Mouse (Mus musculus): ENCODE results near the gene Ndufs2.

DNA sequence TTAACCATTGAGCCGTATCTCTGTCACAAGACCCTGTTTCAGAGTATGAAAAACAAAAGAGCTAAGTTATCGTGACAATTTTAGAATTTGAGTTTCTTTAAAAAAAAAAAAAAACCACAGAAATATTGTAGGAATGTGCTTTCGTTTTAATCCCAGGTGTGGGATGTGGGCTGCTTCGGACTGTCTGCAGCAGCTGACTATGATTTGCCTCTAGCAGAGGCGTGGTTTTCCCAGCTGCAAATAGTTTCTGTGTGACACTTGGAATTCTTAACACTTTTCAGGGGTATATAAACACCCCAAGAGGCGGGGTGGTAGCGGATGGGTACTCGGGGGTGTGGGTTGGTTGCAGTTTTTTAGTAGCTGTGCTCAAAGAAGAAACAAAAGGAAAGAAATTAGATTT is 5.8 kb downstream of the Ndufs2 start:
- TF ChIP-seq CTCF (IDR thresholded peaks at IDR 0.05; ENCODE audit: low read depth, low read length) (no peak), POLR2A (IDR thresholded peaks at IDR 0.05; ENCODE audit: extremely low read depth, insufficient read depth, low read length) (no peak)

Data from liver, adult 2 months (tissue).